Mouse (Mus musculus) hematopoietic stem cell, adult 5-6 weeks (primary cell): ENCODE results near the gene Atp5g3. TPM values are rescaled to one million over a fixed set of nuclear protein-coding genes. Genes with fewer than 3 reads are reported as not detected.

ENCODE experiments used
- total RNA-seq: library from RNA; stranded (forward); fragments of 172-1452, 232-1000 nt; gene quantifications from 2 replicates; pipeline ENCODE4 v1.2.3, GENCODE M21; 2017

The Atp5g3 gene
- total RNA-seq, 1 experiment from 2014 or later: 137 TPM

Other genes with a start within 250 kb of the Atp5g3 start
- gene Chn1, start 136.0 kb downstream of the Atp5g3 start, total RNA-seq: 0.19 TPM in 1 of 2 replicates, not detected in the other
- 56.0 and 61.4 TPM in 2 replicates for gene Atf2, start 18.7 kb downstream of the Atp5g3 start, total RNA-seq